Mouse (Mus musculus): Measurements from ENCODE around the gene Tnfrsf22.
A peak's percentile ranks its signal among the peaks of the same experiment; 100 is the strongest.

Gene Tnfrsf22

DNA sequence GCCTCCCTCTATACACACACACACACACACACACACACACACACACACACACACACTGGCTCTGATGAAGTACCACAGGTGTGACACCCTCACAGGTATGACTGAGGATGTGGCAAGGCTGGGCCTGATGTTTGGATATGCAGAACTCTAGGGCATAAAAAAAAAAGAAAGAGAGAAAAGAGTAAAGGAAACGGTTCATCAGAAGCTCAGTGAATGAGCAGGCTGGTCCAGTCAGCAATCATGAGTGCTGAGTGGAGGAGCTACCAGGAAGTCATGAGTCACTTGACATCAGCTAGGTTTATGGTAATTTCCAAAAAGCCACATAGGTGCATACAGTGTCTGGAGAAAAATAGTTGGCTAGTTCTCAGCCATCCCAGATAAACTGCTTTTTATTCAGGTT, 20.0 kb downstream of the Tnfrsf22 start:
- no peak for DNase-seq

GRCm38 (mm10) chr7:143628540-143628939, 20.9 kb downstream of the Tnfrsf22 start, which contains the start of gene Tnfrsf26:
Gene Tnfrsf26 (minus strand): TSS chr7:143628722.
- DNase-seq = no peak

DNA sequence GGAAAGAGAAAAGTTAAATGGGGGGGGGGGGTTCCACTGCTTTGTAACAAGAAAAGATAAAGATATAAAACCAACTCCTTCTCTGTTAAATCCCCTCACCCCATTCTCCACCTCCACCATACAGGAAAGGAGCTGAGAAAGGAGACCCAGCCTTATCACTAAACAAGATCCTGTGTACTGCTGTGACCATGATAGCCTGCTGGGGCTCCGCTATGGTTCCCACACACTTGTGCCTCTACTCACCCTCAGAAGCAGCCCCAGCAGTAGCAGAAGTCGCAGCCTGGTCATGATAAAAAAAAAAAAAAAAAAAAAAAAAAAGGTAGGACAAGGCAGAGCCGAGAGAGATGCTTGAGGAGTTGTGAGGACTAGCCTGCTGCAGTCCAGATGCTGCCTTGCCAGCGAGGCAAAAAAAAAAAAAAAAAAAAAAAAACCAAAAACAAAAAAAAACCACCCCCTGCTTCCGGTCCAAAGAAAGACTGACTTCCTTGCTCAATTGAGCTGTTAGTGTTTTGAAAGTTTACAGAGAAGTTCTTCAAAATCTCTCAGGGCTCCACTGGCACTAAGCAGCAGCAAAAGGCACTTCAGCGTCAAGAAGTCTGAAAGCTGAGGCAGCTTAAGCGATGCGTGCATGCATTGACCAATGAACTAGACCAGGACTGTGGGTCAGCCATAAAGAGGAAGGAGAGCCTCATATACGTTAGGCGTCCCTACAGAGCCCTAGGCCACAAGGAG, 21.7 kb downstream of the Tnfrsf22 start:
- no peak for DNase-seq

DNA sequence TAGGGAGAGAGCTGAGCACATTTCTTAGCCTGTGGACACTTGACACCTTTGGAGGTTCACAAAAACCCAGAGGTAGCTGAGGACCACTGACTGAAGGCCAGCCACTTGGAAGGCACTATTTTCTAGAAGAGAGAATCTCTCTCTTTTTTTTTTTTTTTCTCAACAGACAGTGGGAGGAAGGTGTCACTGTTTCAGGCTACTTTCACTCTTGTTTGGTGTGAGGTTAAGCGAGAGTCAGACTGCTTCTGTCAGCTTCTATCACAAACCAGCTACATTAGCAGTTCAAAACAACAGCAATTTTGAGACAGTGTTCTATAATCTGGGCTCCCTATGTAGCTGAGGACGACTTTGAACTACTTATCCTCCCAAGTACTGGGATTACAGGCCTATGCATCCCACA, 23.3 kb downstream of the Tnfrsf22 start:
- no peak for DNase-seq

DNA sequence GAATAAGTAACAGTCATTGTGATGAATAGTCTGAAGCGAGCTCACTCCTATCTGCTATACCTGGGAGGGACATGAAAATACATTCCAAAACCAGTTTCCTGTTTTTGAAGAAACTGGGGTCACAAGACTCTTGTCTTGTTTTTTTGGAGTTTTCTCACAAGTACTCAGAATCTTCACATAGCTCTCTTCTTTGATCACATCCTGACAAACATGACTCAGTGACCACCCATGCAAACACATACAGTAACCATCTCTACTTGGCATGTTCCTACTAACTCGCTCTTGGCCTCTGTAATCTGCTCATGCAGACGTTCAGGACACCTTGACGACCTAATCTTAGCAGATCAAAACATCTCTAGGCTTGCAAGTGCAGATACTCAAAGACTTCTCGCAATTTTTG, 24.3 kb downstream of the Tnfrsf22 start:
- DNase-seq = no peak

GRCm38 (mm10) chr7:143624561-143624960, 24.9 kb downstream of the Tnfrsf22 start:
- DNase-seq = no peak

GRCm38 (mm10) chr7:143620951-143621350, 28.5 kb downstream of the Tnfrsf22 start:
- no peak for DNase-seq

DNA sequence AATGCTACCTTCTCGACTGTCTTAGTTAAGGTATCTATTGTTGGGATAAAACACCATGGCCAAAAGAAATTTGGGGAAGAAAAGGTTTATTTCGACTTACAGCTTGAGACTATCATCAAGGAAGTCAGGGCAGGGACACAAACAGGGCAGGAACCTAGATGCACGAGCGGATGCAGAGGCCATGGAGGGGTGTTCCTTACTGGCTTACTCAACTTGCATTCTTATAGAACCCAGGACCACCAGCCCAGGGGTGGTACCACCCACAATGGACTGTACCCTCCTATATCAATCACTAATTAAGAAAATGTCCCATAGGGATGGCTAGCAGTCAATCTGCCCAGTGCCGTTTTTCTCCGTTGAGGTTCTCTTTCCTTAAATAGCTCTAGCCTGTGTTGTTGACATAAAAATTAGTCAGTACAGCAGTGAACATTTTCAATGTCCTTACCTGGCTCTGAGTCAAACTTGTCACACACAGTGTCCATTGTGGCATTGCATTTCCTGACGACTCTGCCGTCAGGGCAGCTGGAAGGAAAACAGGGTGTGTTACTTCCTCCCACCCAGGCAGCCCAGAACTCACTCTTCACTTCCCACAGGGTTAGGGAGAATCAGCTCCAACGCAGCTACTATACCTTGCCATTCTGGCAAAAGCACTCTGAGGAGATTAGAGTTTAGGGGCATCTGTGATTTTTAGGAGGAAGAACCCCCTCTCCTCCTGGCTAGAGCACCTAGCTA, 34.9 kb downstream of the Tnfrsf22 start:
- no peak for DNase-seq

DNA sequence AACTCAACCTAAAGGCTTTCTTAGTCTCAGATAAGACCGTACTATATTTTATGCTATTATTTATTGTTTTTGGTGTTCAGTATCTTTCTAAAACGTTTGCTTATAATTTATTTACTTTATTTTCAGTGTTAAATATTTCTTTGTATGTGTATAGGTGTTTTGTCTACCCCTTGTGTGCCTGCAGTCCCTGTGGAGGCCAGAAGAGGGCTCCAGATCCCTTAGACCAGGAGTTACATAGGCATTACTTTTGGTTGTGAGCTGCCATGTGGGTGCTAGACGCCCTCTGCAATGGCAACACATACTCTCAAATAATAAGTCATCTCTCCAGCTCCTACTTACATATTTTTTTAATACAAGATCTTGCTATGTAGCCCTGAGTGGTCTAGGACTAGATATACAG, 37.2 kb downstream of the Tnfrsf22 start:
- DNase-seq = no peak

DNA sequence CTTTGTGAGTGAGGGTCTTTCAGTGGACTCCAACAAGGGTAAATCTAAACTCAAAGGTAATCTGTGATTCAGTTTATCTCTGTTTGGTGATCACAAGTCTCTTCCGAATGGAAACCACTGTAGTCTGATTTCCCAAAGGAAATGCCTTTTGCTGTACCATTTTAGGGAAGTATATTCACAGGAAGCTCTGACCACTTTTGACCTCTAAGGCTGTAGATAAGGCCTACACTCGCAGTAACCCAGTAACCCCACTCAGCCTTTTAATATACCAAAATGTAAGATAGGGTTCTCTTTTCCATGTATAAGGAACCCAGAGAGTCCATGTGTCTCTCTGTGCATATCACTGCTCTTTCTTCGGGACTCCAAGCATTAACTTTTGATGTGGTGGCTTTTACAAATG, 44.1 kb downstream of the Tnfrsf22 start:
- no peak for DNase-seq

GRCm38 (mm10) chr7:143604889-143605288, 44.6 kb downstream of the Tnfrsf22 start:
- no peak for DNase-seq

DNA sequence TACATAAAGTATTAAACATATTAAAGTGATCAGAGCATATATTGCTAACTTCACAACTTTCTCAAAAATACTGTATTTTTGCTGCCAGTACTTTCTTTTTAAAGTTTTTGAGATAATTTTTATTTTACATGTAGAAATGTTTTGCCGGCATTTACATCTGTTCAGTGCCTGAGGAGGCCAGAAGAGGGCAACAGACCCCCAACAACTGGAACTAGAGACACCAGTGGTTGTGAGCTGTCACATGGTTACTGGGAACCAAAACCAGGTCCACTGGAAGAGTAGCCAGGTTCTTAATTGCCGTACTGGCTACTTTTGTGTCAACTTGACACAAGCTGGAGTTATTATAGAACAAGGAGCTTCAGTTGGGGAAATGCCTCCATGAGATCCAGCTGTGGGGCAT, 47.8 kb downstream of the Tnfrsf22 start:
- DNase-seq = no peak

DNA sequence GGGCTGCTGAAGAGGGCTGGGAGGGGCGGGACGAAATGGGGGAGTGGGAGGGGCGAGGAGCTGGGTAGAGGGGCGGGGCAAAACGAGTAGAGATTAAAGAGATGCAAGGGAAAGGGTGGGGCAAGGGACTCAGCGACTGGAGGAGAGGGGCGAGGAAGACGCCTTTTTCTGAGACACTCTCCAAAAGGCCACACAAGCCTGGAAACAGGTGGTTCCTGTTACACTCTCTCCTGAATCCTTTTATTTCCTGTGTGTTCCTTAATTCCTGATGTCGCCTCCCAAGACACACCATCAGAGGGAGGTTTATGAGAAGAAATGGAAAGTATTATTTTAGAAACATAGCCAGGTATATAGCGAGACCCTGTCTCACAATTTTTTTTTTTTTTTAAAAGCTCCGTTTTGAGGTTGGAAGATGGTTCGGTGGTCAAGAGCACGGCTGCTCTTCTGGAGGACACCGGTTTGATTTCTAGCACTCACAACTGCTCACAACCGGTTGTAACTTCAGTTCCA, 49.2 kb downstream of the Tnfrsf22 start:
- DNase-seq = no peak

- DNase-seq = peak; percentile 91
These were observed 49.8 kb downstream of the Tnfrsf22 start, which contains the start of gene Cars for GRCm38 (mm10) chr7:143599428-143600230. Gene Cars (minus strand): TSS chr7:143600090.

DNA sequence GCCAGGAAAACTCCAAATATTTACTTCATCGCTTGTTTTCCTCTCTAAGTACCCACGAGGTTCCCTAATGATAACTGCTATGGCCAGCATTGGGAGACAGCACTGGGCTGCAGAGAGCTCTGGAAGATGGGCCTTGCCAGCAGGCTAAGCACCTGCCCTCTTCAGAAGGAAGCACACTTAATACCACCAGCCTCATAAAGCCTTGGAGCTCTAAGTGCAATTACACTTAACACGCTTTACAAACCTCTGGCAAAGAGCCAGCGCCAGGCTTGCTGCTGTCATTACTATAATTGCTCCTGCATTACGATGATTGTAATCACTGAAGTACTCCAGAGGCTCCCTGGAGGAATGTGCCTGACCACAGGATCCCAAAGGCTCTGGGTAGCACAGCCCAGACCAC, 54.6 kb downstream of the Tnfrsf22 start:
- DNase-seq = no peak

- no peak for DNase-seq
These were observed 57.2 kb downstream of the Tnfrsf22 start for GRCm38 (mm10) chr7:143592255-143592654.

- DNase-seq = peak; percentile 78
These were observed 61.5 kb downstream of the Tnfrsf22 start for GRCm38 (mm10) chr7:143588006-143588405.

- DNase-seq = peak; percentile 36
These were observed 61.9 kb downstream of the Tnfrsf22 start for GRCm38 (mm10) chr7:143587586-143587985.
